Mouse (Mus musculus): ENCODE data around the gene Rab34. TPM values are rescaled to one million over a fixed set of nuclear protein-coding genes. Genes with fewer than 3 reads are reported as not detected.

Gene Rab34
- total and polyA plus RNA-seq, 3 experiments = 0.17 to 1.4 (median 0.50) TPM

DNA sequence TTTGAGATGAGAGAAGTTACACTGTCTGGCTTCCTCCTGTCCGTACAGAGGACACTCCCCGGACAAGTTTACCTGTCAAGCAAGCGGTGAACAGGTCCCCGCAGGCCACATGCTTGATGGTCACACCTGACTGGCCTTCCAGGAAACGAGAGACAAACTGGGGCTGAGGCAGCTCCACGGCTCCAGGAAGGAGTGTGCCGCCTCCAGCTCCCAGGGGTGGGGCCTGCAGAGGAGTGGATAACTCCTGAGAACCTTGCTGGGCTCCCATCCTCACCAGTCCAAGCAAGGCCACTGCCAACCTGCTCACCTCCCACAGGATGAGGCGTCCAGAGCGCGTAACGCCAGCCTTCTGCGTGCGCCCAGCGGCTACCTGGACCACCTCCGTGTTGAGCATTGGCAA lies 17.9 kb upstream of the Rab34 start:
- peaks cover 2% of the 10 kb centered on the region for H3K9me3 ChIP-seq (replicated peaks; ENCODE audit: low read length)
- no peak overlapping the region for H3K27ac ChIP-seq (ENCODE audit: insufficient read depth, low read depth)
- no peak overlapping the region for H3K4me2 ChIP-seq (ENCODE audit: insufficient read depth, low read depth, poor library complexity, severe bottlenecking)
- peaks cover 11 to 70% of the 10 kb centered on the region in 2 experiments for H3K4me1 ChIP-seq (ENCODE audit: control insufficient read depth in 1 of 2, insufficient read depth in 2 of 2)
- DNase-seq (ENCODE audit: extremely low read depth) = no peak
- no peaks in the 10 kb centered on the region for H3K27me3 ChIP-seq (replicated peaks)
- dilution Hi-C loops (cut with MboI; ENCODE audit: extremely low pct_ligation_motif_present, extremely low pct_unique_long_range_greater_than_20kb, low sequenced_read_pairs) (no loop called here), in situ Hi-C loops (cut with MboI; ENCODE audit: low pct_ligation_motif_present, low pct_unique_long_range_greater_than_20kb, low sequenced_read_pairs) (loop anchor here (10.0 kb wide), 1 partner anchor 146 kb away; no protein-coding TSS in a partner anchor)
- H3K9ac ChIP-seq (ENCODE audit: insufficient read depth, low read depth) = no peak overlapping the region
- TF ChIP-seq RAD21 (IDR thresholded peaks at IDR 0.05; ENCODE audit: low read depth, low read length) (no peak), GABPA (IDR thresholded peaks at IDR 0.05; ENCODE audit: insufficient replicate concordance, low read depth, low read length) (no peak), ZKSCAN1 (IDR thresholded peaks at IDR 0.05; ENCODE audit: borderline replicate concordance, low read depth, low read length) (no peak), TBP (conservative IDR thresholded peaks at IDR 0.05; ENCODE audit: low read depth, low read length) (no peak), CHD2 (IDR thresholded peaks at IDR 0.05; ENCODE audit: low read length) (no peak), TCF12 (IDR thresholded peaks at IDR 0.05; ENCODE audit: low read depth, low read length) (no peak), HCFC1 (IDR thresholded peaks at IDR 0.05; ENCODE audit: low read depth, low read length) (no peak), IRF4 (IDR thresholded peaks at IDR 0.05; ENCODE audit: low read depth, low read length) (no peak), ELF1 (IDR thresholded peaks at IDR 0.05; ENCODE audit: low read depth, low read length) (no peak), USF2 (conservative IDR thresholded peaks at IDR 0.05; ENCODE audit: low read depth, low read length) (no peak), RCOR1 (conservative IDR thresholded peaks at IDR 0.05; ENCODE audit: low read depth, low read length) (no peak), CHD1 (IDR thresholded peaks at IDR 0.05; ENCODE audit: low read depth, low read length) (no peak), JUND (conservative IDR thresholded peaks at IDR 0.05; ENCODE audit: low read depth, low read length) (no peak), MAZ (IDR thresholded peaks at IDR 0.05; ENCODE audit: low read depth, low read length) (no peak), ZNF384 (IDR thresholded peaks at IDR 0.05; ENCODE audit: low read depth, low read length) (no peak), MEF2A (IDR thresholded peaks at IDR 0.05; ENCODE audit: borderline replicate concordance, low read depth, low read length) (no peak), ZMIZ1 (IDR thresholded peaks at IDR 0.05; ENCODE audit: low read depth, low read length) (no peak)
- peaks cover 0 to 37% of the 10 kb centered on the region in 2 experiments for H3K36me3 ChIP-seq (replicated peaks in 1 of 2; ENCODE audit: control insufficient read depth in 1 of 2, insufficient read depth in 1 of 2, low read length in 1 of 2)
- H3K4me3 ChIP-seq (replicated peaks in 1 of 3; ENCODE audit: low read depth in 2 of 3, low read length in 2 of 3, poor library complexity in 1 of 3) = no peak overlapping the region
- H3K79me2 ChIP-seq (replicated peaks; ENCODE audit: control insufficient read depth, extremely low read depth, insufficient read depth, poor library complexity, severe bottlenecking) = no peaks in the 10 kb centered on the region

DNA sequence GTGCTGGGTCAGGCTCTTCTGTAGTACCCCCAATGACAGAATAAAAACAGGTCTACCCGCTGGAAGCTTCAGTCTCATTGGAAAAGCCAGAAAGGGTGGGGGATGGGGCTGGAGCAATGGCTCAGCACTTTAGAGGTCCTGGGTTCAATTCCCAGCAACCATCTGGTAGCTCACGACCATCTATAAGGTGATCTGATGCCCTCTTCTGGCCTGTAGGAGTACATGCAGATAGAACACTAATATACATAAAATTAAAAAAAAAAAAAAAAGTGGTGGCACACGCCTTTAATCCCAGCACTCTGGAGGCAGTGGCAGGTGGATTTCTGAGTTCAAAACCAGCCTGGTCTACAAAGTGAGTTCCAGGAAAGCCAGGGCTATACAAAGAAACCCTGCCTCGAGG lies 16.9 kb upstream of the Rab34 start:
- no peak overlapping the region for H3K4me3 ChIP-seq (replicated peaks in 1 of 3; ENCODE audit: low read depth in 2 of 3, low read length in 2 of 3, poor library complexity in 1 of 3)
- H3K36me3 ChIP-seq (replicated peaks in 1 of 2; ENCODE audit: control insufficient read depth in 1 of 2, insufficient read depth in 1 of 2, low read length in 1 of 2) = peaks cover 0 to 37% of the 10 kb centered on the region in 2 experiments
- no peak for TF ChIP-seq MXI1 (IDR thresholded peaks at IDR 0.05; ENCODE audit: low read depth, low read length)
- peak; percentile 45 for TF ChIP-seq RAD21 (IDR thresholded peaks at IDR 0.05; ENCODE audit: low read depth, low read length)
- TF ChIP-seq GABPA (IDR thresholded peaks at IDR 0.05; ENCODE audit: insufficient replicate concordance, low read depth, low read length) = no peak
- no peak for TF ChIP-seq POLR2A (IDR thresholded peaks at IDR 0.05; ENCODE audit: low read depth, low read length)
- peak in 1 of 2 experiments; percentile 60; a peak in 2 of 4 replicates for TF ChIP-seq CTCF (conservative IDR thresholded peaks at IDR 0.05 in 1 of 2, IDR thresholded peaks at IDR 0.05 in 1 of 2; ENCODE audit: low read depth in 2 of 2, low read length in 2 of 2)
- TF ChIP-seq ZNF384 (IDR thresholded peaks at IDR 0.05; ENCODE audit: low read depth, low read length) = peak; percentile 93
- TF ChIP-seq SMC3 (IDR thresholded peaks at IDR 0.05; ENCODE audit: low read depth, low read length) = peak; percentile 55
- TF ChIP-seq ZMIZ1 (IDR thresholded peaks at IDR 0.05; ENCODE audit: low read depth, low read length) = no peak
- no peak for TF ChIP-seq UBTF (IDR thresholded peaks at IDR 0.05; ENCODE audit: low read depth, low read length)
- TF ChIP-seq EP300 (IDR thresholded peaks at IDR 0.05; ENCODE audit: low read length) = no peak
- 0 out of 2 replicates have a peak, but pooled peaks have one; percentile 30 for TF ChIP-seq MYC (IDR thresholded peaks at IDR 0.05; ENCODE audit: low read depth, low read length)
- TF ChIP-seq RCOR1 (conservative IDR thresholded peaks at IDR 0.05; ENCODE audit: low read depth, low read length) = no peak
- TF ChIP-seq USF2 (conservative IDR thresholded peaks at IDR 0.05; ENCODE audit: low read depth, low read length) = no peak
- no peak overlapping the region for H3K4me2 ChIP-seq (ENCODE audit: insufficient read depth, low read depth, poor library complexity, severe bottlenecking)
- peaks cover 7 to 67% of the 10 kb centered on the region in 2 experiments for H3K4me1 ChIP-seq (ENCODE audit: control insufficient read depth in 1 of 2, insufficient read depth in 2 of 2)
- dilution Hi-C loops (cut with MboI; ENCODE audit: extremely low pct_ligation_motif_present, extremely low pct_unique_long_range_greater_than_20kb, low sequenced_read_pairs) = no loop called here
- no peaks in the 10 kb centered on the region for H3K27me3 ChIP-seq (replicated peaks)
- no peak for DNase-seq (ENCODE audit: extremely low read depth)
- in situ Hi-C loops (cut with MboI; ENCODE audit: low pct_ligation_motif_present, low pct_unique_long_range_greater_than_20kb, low sequenced_read_pairs) = loop anchor here (10.0 kb wide), 1 partner anchor 147 kb away; no protein-coding TSS in a partner anchor
- H3K9me3 ChIP-seq (replicated peaks; ENCODE audit: low read length) = peaks cover 2% of the 10 kb centered on the region
- H3K9ac ChIP-seq (ENCODE audit: insufficient read depth, low read depth) = no peak overlapping the region
- no peak overlapping the region for H3K27ac ChIP-seq (ENCODE audit: insufficient read depth, low read depth)
- H3K79me2 ChIP-seq (replicated peaks; ENCODE audit: control insufficient read depth, extremely low read depth, insufficient read depth, poor library complexity, severe bottlenecking) = no peaks in the 10 kb centered on the region
